Mouse (Mus musculus) B cell, adult 2 months (primary cell): ENCODE results near the gene Fgfr2.

Source experiments
- DNase-seq, 2 experiments: peaks; one replicate each; pipeline ENCODE4 v3.0.0; 2022

Fgfr2 gene

DNA sequence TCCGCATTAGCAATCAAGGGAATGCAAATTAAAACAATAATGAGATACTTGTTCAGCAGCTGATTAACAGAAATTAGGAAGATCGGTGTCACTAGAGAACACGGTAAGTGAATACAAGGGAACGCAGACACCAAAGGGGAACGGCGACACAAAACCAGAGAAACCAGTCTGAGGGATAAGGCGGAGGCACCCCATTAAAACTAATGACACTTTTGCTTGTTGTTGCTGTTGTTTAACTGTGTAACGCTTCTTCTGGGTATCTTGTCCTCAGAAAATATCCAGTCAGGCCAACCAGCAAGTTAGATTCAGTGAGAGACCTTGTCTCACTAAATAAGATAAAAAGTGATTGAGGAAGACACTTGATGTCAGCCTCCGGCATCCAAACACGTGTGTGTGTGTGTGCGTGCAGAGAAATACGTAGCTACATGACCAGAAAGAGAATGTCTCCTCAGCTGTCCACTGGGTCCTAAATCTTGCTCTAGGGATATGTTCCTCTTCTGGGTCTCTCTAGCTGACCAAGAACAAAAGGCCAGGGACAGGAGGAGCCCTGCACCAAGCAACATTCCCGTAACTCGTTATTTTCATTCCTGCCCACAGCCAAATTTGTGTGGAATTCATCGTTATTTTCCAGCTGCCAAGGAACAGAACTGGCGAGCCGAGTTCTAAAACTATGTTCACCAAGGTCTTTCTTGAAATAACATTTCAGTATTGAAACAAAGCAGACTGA, 2901.3 kb downstream of the Fgfr2 start:
- no peak for DNase-seq

DNA sequence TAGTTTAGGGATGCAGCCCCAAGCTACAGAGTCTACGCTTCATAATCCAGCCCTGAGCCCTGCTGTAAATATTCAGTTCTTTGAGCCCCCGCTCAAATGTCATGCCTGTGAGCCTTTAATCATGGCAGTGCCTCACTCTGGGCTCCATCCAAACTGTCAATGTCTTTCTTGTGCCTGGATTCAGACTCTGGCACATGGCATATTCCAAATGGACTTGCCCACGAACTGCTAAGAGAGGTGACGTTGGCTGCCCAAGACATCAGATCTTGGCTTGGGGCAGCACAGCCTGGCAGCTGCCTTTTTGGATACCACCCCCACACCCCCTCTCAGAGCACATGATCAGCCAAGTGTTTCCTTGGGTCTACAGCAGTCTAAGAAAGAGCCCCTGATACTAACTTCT, 2902.5 kb downstream of the Fgfr2 start:
- no peak for DNase-seq

DNA sequence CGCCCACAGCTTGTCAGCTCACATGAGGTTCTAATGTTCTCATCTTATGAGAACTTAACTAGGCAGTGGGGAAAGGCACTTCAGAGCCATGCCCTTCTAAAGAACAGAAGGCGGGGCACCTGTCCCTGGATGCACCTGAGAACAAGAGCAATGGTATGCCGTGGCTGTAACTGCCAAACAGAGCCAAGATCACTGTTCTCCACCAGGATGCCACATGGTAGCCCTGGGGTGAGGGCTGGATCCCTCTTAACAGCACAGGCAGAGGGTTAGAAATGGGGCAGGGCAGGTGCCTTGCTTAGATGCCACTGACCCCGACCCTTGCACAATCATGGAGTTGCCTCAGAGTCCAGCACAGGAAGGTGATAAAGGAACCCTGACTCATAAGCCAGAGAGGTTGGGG, 2903.3 kb downstream of the Fgfr2 start:
- DNase-seq = no peak

DNA sequence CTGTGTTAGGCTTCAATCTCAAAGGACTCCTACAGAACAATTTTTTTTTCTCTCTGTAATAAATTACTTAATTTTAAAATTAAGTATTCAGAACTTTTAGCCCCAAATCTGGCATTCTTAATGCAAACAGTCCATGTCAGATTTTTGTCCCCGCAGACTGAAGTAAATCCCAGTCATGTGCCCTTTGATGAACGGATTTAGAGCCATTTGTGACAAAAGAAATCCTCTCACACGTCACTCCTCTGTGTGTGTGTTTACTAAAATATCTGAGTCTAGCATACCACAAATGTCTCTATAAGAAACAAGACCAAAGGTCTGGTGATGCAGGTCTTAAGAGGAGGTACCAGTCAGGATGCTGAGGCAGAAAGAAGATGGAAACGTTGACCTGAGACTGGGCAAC, 2906.9 kb downstream of the Fgfr2 start:
- DNase-seq = no peak

DNA sequence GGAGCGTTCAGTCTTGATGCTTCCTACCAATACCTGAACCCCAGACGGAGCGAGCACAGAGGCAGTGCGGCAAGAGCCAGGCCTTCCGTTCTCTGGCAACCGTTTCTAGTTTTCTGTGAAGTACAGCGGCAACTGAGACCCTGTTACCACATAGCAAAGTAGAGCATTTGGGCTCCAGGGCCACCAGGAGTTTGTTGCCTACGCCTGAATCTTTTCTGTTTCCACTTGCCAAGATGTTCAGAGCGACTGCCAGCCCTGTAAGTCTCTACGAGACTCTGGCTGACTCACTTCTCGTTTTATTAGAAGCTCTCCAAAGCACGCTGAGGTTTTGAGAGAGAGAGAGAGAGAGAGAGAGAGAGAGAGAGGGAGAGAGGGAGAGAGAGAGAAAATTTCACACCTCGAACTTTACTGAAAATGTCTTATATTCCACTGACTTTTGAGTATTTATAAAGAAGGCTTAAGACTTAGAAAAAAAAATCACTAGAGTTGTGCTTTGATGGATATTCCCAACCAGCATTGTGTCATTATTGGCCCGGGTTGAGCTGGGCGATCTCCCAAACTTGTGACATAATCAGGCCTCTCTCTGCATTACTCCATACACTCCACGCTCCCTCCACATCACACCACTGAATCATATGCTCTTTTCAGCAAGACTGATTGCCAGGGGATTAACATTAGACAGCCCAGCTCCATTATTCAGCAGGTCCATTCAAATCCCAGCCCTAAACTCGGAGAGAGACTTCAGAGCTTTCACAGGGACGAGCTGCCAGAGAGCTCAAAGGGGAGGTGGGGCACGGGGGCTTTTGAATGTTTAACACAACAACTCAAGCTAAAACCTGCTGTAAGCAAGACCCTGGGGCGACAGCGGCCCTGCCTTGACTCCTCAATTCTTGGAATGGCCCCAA, 2907.6 kb downstream of the Fgfr2 start:
- no peak for DNase-seq

DNA sequence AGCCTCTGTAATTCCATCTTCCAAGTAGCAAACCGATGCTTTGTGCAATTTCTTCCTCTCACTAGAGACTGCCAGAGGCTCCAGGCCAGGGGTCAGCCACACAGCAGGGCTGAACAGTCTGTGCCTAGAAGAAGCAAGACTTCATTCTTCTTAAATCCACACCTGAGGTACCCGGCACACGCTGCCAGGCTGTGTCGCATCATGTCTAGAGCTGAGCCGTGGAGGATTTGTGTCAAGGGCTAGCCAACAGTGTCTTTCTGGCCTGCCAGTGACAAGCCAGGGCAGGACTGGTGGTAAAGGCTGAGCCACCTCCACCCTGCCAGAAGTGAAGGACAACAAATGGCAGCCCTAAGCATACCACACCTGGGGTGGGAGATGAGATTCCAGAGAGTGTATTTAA, 2910.0 kb downstream of the Fgfr2 start:
- DNase-seq = no peak

DNA sequence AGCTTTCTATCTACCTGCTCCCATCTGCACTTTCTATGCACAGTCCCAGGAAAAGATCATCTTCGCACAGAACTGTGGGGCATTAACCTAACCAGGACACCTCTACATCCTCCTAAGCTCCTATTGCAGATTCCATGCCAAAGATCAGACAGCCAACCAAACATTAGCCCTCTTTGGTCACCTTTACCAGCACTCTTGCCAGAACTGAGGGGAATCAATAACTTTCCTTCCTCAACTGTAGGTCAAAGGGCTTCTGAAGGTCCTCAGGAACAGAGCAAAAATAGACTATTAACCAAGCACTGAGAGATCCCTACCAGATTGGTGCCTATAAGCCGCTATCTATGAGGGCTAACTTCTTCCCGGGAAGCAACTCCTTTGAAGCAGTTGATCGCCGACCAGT, 2911.7 kb downstream of the Fgfr2 start:
- no peak for DNase-seq

DNA sequence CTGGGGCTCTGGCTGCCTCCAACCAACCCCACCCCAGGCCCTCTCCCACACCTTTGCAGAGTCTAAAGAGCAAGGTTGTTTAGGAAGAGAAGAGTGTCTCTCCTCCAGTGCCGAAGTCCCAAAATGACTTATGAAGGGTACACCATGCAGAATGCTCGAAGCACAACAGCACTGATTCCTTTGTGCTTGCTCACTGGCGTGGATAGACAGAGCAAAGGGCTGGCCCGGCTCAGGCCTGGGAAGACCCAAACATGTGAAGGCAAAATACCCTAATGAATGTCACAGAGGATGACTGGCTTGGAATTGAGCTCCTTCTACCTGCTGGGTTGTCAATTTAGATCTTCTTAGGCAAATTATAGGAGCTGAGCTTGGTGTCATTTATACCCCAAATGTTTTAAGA, 2914.5 kb downstream of the Fgfr2 start:
- no peak for DNase-seq

DNA sequence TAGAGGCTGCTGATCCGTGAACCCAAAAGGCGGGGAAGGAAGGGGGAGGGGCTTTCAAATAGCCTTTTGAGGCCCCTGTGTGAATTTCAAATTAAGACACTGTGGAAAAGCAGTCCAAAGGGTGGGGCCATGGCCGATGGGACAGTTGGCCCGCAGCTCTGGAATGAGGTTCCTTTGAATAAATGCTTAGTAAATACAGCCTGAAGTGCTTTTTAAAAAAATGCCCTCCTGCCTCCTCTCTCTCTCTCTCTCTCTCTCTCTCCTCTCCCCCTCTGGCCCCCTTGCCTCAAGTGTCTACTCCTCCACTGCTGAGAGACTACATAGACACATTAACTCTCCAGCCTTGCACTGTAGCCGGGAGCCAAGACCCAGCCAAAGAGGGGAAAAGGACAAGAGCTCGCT, 2917.0 kb downstream of the Fgfr2 start:
- DNase-seq = no peak

DNA sequence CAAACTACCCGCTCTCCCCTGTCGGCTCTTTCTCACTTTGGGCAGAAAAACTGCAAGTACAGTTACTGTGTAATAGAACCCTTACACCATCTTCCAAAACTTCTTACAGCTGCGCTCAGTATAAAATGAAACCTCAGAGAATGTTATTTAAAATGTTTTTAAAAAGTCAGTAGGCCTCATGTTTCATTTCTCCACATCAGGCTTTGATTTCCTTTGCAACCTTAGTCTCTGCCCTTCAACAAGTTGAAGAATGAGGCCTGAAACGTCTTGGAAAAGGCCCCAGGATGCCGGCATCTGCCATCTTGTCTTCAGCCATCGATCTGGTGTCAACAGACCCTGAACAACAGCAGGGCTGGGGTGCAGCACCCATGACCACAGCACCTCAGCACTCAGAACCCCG, 2918.0 kb downstream of the Fgfr2 start:
- no peak for DNase-seq

DNA sequence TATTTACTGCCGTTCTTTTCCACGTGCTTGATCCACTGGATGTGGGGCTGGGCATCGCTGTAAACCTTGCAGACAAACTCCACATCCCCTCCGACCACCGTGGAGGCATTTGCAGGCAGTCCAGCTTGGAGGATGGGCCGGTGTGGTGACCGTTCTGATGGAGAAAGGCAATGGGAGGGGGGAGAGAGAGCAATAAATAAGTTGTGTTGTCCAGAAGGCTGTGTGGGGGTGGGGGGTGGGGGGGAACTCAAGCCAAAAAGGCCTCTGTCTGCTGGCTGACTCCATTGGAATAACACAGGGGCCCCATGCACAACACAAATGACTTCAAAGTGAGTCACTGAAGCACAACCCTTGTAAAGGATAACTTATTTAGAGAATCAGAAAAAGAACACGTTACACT, 2922.1 kb downstream of the Fgfr2 start:
- no peak for DNase-seq

DNA sequence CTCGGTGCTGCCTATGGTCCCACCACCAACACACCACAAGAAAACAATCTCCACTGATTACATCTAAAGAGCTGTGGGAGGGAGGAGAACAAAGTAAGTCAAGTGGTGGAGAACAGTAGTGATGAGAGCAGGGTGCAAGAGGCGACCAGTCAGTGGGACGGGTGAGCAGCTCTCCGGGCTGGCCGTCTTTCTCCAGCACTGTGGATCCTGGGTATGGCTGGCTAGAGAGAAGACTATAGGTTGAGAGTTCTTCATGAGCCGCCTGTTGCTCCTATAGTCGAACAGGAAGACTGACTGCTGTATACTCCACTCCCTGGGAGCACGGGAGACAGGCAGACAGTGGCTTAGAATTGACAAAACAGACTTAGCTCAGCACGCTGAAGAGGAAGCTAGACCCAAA, 2923.2 kb downstream of the Fgfr2 start:
- DNase-seq = no peak

DNA sequence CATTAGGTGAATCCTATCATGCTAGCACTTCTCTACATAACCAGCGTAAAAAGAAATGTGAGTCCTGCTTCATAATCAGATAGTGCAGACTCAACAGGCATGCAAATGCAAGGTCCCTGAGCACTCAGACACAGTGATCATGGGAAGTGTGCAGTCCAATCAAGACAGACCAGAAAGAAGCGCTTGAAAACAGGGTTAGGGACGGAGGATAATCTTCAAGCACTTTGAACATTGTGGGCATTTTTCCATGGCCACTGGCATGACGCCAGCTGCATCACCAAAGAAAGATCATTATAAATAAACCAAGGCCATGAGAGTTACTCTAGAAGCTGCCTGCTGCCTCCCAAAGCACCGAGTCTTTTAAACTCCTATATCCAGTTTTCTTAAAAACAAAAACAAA, 2923.8 kb downstream of the Fgfr2 start:
- no peak for DNase-seq

DNA sequence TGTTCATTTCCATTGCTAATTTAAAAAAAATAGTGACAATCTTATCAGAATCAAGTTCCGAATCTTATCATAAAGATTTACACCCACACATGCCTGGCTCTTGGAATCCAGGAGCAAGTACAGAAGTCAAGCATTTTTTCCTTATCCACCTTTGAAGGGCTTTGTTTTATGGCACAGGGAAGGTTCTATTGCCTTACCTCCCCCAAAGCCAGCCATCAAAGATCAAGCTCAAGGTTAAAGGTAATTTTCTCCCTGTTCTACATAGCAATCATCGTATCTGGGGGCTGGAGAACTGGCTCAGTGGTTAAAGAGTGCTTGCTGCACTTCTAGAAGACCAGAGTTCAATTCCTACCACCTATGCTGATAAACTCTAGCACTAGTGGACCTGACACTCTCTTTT, 2928.1 kb downstream of the Fgfr2 start:
- DNase-seq = no peak

DNA sequence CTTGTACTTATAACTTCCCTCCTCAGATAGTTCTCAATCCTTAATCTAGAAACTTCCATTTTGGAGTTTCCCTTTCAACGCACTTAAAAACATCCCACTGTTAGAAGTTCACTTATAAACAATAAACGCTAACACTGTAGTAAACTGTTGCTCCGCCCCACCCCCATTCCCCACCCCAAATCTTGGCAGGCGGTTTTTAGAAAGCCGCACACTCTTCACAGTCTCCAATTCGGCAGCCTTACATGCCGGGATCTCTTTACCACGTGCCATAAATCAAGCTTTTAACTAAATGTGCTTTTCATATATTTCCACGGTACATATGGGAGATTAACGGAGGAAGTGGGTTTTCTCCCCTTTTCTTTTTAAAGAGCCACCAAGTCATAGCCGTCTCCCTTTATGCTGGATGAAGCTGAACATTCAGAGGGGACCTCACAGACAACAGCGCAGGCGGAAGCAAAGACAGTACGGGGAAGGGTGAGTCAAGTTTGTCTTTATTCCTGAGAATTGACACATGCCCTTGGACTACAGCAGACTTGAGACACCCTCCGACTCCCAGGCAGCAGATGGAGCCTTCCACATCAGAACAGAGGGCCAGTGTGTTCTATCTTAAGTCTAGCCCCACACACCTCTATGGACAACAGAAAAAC, 2932.7 kb downstream of the Fgfr2 start:
- no peak for DNase-seq

DNA sequence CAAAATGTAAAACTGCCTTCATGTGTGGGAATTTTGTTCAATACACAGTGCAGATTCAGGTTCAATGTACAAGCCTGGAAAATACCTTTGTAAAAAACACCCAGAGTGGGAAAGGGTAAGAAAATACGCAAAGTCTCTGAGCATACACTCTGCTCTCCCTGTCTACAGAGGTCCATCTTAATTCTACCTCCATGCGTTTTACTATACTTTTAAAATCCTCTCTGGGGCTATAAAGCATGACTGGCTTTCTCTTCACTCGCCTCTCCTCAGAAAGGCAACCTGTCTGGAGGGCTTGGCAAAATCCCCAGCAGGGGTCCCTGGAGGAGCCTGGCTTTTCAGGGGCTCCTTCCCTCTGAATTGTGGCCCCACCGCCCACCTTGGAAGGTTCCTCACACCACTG, 2933.2 kb downstream of the Fgfr2 start:
- no peak for DNase-seq

DNA sequence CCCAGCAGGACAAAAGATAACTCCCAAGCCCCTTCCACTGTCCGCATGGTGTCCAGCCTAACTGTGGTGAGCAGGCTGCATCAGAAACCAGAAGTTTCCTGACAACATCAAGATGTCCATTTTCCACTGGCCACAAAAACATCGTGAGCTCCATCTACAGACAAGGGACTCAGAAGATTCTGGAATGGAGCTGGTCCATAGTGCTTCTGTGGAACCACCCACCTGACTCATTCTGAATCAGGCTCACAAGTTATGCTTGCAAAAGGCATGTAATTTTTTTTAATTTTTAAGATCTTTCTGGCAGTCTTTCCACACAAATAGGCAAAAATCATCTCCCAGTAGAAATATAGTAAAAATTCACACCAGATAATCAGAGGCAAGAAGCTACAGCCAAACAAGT, 2935.0 kb downstream of the Fgfr2 start:
- no peak for DNase-seq

DNA sequence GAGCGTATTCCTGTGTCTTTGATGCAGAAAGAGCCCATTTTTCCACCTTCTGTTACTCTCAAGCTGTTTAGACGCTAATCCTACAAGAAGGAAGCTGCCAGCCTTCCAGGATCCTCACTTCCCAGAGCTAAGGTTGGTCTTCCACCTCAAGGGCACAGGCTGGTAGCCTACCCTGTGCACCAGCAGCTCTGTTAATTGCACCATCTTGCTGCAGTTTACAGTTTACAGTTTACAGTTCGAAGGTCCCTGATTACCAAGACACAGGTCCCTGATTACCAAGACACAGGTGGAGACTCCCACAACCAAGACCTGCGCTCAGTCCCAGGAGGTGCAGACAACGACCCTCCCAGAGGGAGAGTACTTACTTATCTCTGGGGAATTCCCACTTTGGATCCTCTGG, 2938.3 kb downstream of the Fgfr2 start:
- DNase-seq = no peak

DNA sequence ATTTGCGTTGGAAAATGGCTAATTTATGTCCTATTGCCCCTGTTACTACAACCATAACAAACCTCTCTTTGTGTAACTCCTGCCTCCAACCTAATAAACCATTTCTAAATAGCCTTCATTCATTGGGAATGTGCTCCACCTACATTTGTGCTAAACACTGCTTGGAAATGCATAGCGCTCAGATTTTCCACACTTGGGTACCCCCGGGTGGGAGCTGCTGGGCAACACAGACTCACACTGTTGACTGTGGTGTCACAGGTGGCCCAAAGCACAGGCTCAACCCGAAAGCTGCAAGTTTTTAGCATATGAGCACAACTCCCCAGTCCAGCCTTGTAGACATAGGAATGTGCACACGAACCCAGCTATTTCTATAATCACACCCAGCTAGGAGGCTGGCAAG, 2939.2 kb downstream of the Fgfr2 start:
- no peak for DNase-seq

DNA sequence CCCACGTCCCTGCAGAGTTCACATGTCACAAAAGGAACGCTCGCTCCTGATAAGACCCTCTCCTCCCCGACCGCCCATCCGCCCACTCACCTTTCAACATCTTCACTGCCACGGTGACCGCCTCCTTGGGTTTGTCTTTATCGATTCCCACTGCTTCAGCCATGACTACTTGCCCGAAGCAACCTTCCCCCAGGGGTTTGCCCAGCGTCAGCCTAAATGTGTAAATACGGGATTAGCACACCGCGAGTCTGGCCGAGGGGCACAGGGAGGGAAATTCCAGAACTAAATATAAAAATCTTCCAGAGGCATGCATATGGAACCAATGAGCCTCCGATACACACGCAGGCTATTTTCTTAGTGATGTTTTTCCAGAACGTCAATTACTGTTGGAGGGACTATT, 2940.6 kb downstream of the Fgfr2 start:
- no peak for DNase-seq

DNA sequence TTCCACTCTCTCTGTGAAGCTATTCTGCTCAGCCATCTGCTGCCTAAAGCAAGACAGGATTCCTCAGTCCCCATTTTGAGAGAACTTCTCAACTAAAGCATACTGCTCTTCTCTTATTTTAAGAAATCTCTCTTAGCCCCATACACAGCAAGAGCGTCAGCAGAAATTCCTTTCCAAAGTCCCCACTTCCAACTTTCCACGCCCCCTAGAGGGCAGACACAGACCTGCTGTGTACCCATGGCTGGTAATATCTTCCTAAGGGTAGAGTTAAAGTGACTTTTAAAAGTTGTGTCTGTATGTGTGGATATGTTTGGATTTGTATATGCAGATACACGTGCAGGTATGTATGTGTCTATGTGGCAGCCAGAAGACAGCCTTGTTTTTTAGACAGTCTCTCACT, 2944.2 kb downstream of the Fgfr2 start:
- no peak for DNase-seq

DNA sequence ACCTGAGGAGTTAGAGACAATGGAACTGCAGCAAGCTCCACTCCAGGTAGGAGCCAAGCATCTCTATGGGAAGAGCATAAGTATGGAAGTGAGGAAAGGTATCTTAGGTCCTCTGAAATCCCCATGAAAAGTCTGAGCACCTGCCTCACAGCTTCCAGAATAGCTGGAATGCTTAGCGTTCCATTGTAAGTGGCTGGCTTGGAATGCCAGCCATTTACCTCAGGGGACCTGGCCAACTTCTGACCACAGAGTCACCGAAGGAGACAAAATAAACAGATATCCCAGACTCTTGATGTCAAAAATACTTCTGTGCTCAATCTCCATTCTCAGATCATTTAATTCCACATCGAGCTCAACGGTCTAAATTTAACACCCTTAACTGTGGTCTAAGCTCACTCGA, 2946.1 kb downstream of the Fgfr2 start:
- no peak for DNase-seq

DNA sequence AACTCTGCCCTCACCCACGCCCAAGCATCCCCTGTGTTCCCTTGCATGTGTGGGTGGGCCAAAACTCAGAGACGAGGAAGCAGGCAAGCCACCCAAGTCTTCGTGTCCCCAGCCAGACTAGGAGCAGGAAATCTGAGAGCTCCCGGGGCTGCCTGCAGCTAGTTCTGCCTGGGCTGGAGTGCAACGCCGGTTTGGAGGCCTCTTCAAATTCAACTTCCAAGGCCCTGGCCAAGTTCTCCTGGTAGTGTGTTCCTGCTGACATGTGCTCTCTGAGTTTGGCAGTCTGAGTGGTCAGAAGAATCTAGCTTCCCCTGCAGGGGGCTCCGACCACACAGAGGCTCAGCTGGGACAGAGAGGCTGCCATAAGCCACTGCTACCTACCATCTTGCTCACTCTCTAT, 2948.6 kb downstream of the Fgfr2 start:
- no peak for DNase-seq

DNA sequence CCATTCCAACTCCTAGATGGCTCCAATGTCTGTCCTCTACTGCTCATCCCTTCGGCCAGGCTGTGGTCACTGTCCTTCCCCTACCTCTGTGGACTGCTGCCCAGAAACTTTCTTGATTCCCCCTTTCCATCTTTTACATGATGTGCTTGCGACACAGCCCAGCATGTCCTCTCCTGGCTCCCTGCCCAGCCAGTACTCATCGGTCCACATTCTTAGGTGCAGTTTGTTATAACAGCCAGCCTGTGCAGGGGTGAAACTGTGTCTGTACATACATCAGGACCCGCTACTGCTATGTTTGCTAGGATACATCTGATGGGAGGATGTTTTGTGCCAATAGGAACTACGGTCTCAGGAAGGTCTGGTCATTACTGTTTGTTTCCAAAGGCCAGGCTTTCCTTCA, 2949.2 kb downstream of the Fgfr2 start:
- no peak for DNase-seq
